Mouse (Mus musculus): ENCODE data around the gene Gm4131. TPM values are rescaled to one million over a fixed set of nuclear protein-coding genes. Genes with fewer than 3 reads are reported as not detected.

The Gm4131 gene
- polyA plus RNA-seq, 1 experiment from 2014 or later, result not detected

- ATAC-seq (no peak), DNase-seq (no peak)
- Histone ChIP-seq H3K9ac (replicated peaks) (no peak overlapping the region), H3K4me3 (ENCODE audit: low read depth, low read length) (no peak overlapping the region), H3K4me1 (ENCODE audit: insufficient read depth) (no peaks in the 10 kb centered on the region), H3K36me3 (replicated peaks; ENCODE audit: insufficient read depth, low read length) (no peaks in the 10 kb centered on the region), H3K27ac (ENCODE audit: low read depth) (no peak overlapping the region), H3K27me3 (ENCODE audit: insufficient read depth, low read length) (no peaks in the 10 kb centered on the region), H3K9me3 (ENCODE audit: low read length) (no peaks in the 10 kb centered on the region), H3K4me2 (ENCODE audit: low read depth, low read length) (no peak overlapping the region)
- no peak for TF ChIP-seq CTCF (IDR thresholded peaks at IDR 0.05; ENCODE audit: low read depth)
- TF ChIP-seq EP300 (IDR thresholded peaks at IDR 0.05; ENCODE audit: low read depth), result no peak
- WGBS (ENCODE audit: insufficient replicate concordance), result 72% methylated on average over 7 of the region's 7 CpGs
Measured at GRCm38 (mm10) chr14:62416007-62416741, 150.5 kb downstream of the Gm4131 start.

Other genes starting within 250 kb of the Gm4131 start
- gene Gucy1b2, start 110.6 kb downstream of the Gm4131 start, polyA plus RNA-seq (2015; fragmentation: Nextera tagmentation; extraction: Ambion mirVana), result not detected in 2 replicates
- gene Fam124a, start 11.2 kb downstream of the Gm4131 start, polyA plus RNA-seq (2015; fragmentation: Nextera tagmentation; extraction: Ambion mirVana), result 3.0 and 3.2 TPM in 2 replicates
- not detected in 2 replicates for gene Serpine3, start 96.7 kb upstream of the Gm4131 start, polyA plus RNA-seq (2015; fragmentation: Nextera tagmentation; extraction: Ambion mirVana)
- 6.7 and 8.2 TPM in 2 replicates for gene Ints6, start 194.2 kb upstream of the Gm4131 start, polyA plus RNA-seq (2015; fragmentation: Nextera tagmentation; extraction: Ambion mirVana)

Measured in liver, postnatal 0 days (tissue).